Mouse (Mus musculus) kidney, postnatal 10 days (tissue): ENCODE measurements around the gene Lamb3.

Experiments used
- DNase-seq: peaks from one replicate; pipeline ENCODE4 v3.0.0; 2021; ENCODE audit warnings: mixed read lengths

The Lamb3 gene

GRCm38 (mm10) chr1:193284228-193284779 lies 76.8 kb downstream of the Lamb3 start:
- DNase-seq: no peak

- DNase-seq: peak; percentile 52
Measured at GRCm38 (mm10) chr1:193285766-193286325, 78.3 kb downstream of the Lamb3 start.

- DNase-seq: no peak
Measured at GRCm38 (mm10) chr1:193287578-193287977, 80.1 kb downstream of the Lamb3 start.

- DNase-seq: no peak
Measured at GRCm38 (mm10) chr1:193289076-193289475, 81.6 kb downstream of the Lamb3 start.

GRCm38 (mm10) chr1:193289914-193290313 lies 82.4 kb downstream of the Lamb3 start:
- no peak for DNase-seq

GRCm38 (mm10) chr1:193290686-193291085 lies 83.2 kb downstream of the Lamb3 start:
- DNase-seq: no peak

GRCm38 (mm10) chr1:193293039-193293438 lies 85.5 kb downstream of the Lamb3 start:
- no peak for DNase-seq

GRCm38 (mm10) chr1:193293926-193294325 lies 86.4 kb downstream of the Lamb3 start:
- no peak for DNase-seq

GRCm38 (mm10) chr1:193295920-193296319 lies 88.4 kb downstream of the Lamb3 start:
- DNase-seq: no peak

GRCm38 (mm10) chr1:193298141-193298765 lies 90.8 kb downstream of the Lamb3 start:
- DNase-seq: no peak

GRCm38 (mm10) chr1:193299995-193300394 lies 92.5 kb downstream of the Lamb3 start:
- no peak for DNase-seq

GRCm38 (mm10) chr1:193301216-193302092 lies 94.0 kb downstream of the Lamb3 start:
- DNase-seq: peak; percentile 48

GRCm38 (mm10) chr1:193302093-193302405 lies 94.5 kb downstream of the Lamb3 start:
- DNase-seq: no peak

- no peak for DNase-seq
Measured at GRCm38 (mm10) chr1:193303096-193303495, 95.6 kb downstream of the Lamb3 start.

- DNase-seq: no peak
Measured at GRCm38 (mm10) chr1:193305386-193305785, 97.9 kb downstream of the Lamb3 start.

- DNase-seq: no peak
Measured at GRCm38 (mm10) chr1:193306832-193307231, 99.3 kb downstream of the Lamb3 start.

GRCm38 (mm10) chr1:193309785-193310518 lies 102.5 kb downstream of the Lamb3 start:
- DNase-seq: no peak

GRCm38 (mm10) chr1:193310519-193311085 lies 103.1 kb downstream of the Lamb3 start:
- DNase-seq: no peak

- DNase-seq: peak; percentile 69
Measured at GRCm38 (mm10) chr1:193311596-193311995, 104.1 kb downstream of the Lamb3 start.

- peak; percentile 87 for DNase-seq
Measured at GRCm38 (mm10) chr1:193315705-193316357, 108.3 kb downstream of the Lamb3 start.

- DNase-seq: no peak
Measured at GRCm38 (mm10) chr1:193316358-193316750, 108.9 kb downstream of the Lamb3 start.

- DNase-seq: peak; percentile 74
Measured at GRCm38 (mm10) chr1:193317159-193317559, 109.7 kb downstream of the Lamb3 start.
